Mouse (Mus musculus): ENCODE results near the gene Prkg1.

Gene Prkg1

DNA sequence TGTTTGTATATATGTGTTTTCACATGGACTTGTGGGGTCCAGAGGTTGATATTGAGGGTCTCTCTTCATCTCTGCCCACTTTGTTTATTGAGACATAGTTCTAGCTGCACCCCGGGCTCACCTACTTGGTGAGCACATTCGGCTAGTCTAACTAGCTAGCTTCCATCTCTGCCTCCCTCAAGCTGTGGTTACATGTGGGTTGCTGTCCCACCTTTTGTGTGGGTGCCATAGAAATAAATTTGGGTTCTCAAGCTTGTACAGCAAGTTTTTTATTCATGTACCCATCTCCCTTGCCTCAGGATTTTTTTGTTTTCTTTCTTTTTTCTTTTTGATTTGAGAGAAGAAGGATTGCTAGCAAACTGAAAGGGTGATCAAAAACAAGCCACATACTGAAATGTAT, 617.4 kb downstream of the Prkg1 start:
- no peak for DNase-seq (ENCODE audit: low read depth)

- DNase-seq (ENCODE audit: low read depth) = no peak
These were observed 618.7 kb downstream of the Prkg1 start for GRCm38 (mm10) chr19:31146156-31146555.

- no peak for DNase-seq (ENCODE audit: low read depth)
These were observed 622.9 kb downstream of the Prkg1 start for GRCm38 (mm10) chr19:31141905-31142304.

- DNase-seq (ENCODE audit: low read depth) = no peak
These were observed 628.5 kb downstream of the Prkg1 start for GRCm38 (mm10) chr19:31136316-31136715.

GRCm38 (mm10) chr19:31132614-31133013, 632.2 kb downstream of the Prkg1 start:
- no peak for DNase-seq (ENCODE audit: low read depth)

DNA sequence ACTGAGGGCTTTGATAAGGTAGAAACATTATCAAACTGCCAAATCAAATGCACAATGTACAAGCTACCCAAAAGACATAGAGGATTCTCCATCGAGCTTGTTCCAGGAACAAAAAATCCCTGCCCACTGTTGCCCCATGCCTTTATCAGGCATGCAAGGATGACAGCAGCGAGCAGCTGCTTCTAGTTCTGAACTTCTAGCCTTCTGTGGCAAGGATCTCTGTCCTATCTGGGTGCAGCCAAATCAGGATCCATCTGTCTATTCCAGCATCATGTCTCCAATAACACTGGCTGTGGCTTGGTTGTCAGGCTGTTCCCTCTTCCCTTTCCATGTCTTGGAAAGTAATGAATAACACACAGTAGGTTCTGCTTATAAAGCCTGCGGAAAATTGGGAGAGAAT, 640.2 kb downstream of the Prkg1 start:
- no peak for DNase-seq (ENCODE audit: low read depth)

- DNase-seq (ENCODE audit: low read depth) = no peak
These were observed 650.1 kb downstream of the Prkg1 start for GRCm38 (mm10) chr19:31114690-31115089.

DNA sequence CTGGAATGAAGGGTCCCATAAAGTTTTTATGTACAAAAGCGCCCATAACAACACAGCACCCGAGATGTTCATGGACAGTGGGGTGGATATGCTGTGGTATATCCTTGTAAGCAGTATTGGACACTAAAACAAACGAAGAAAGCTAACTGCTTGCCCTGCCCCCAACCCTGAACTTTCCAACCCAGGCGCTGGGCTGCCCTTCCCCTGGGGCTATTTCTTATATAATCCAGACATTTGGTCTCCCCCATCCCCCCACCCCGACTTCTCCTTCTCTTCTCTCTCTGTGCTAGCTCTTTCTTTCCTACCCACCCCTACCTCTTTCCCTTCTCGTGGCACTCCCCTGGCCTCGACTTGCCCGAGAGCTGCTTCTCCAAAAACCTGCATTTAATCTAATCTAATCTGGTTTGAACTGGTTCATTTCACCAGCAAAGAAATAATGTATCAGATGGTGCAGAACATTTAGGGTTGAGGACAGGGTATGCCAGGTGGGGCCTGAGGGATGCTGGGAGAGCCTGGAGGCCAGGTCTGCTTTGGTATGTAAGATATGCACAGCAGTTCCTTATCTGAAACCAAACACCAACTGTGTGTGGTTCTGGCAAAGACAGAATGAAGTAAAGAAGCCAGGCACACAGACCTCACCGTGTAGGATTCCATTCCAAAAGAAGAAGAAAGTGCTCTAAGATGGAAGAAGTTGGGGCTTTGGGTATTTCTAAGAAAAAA, 657.8 kb downstream of the Prkg1 start:
- DNase-seq (ENCODE audit: low read depth) = no peak

GRCm38 (mm10) chr19:31106036-31106435, 658.8 kb downstream of the Prkg1 start:
- no peak for DNase-seq (ENCODE audit: low read depth)

- DNase-seq (ENCODE audit: low read depth) = no peak
These were observed 660.1 kb downstream of the Prkg1 start for GRCm38 (mm10) chr19:31104764-31105163.

- DNase-seq (ENCODE audit: low read depth) = no peak
These were observed 665.5 kb downstream of the Prkg1 start for GRCm38 (mm10) chr19:31099369-31099768.

DNA sequence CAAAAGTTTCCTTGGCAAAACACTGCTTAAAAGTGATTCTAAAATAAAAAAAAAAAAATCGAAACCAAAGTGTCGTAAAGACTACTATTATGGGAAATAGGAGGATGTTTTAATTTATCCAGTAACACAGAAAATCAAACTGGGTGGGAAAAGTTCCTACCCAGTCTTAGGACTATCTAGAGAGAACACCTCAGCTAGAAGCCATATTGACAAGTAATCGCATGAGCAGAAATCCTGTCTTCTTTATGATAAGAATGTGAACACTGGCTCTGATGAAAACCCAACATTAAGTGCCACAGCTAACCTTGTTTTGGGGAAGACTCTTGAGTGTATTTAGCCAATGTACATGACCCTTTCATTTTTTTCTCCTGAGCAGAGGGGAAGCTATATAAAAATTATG, 667.0 kb downstream of the Prkg1 start:
- no peak for DNase-seq (ENCODE audit: low read depth)

- no peak for DNase-seq (ENCODE audit: low read depth)
These were observed 681.1 kb downstream of the Prkg1 start for GRCm38 (mm10) chr19:31083761-31084160.

- DNase-seq (ENCODE audit: low read depth) = peak; percentile 97
These were observed 682.0 kb downstream of the Prkg1 start, which contains the start of gene Cstf2t for GRCm38 (mm10) chr19:31082662-31083429. Gene Cstf2t, plus strand, starts transcription at chr19:31082837.

DNA sequence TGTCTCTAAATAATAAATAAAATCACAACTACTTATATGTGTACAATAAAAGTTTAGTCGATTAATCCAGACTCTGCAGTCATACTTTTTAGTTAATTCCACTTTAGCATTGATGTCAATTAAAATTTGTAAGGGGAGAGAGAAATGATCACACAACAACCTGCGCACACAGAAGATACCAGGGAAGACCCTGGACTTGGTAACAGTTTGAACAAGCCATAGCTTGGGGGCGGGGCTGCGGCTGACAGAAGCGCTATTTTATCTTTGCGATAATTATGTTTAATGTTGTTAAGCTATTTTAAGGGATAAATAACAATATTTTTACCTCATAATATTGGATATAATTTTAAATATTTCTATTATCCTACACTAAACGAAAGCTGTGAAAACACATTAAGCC, 682.6 kb downstream of the Prkg1 start:
- DNase-seq (ENCODE audit: low read depth) = no peak

DNA sequence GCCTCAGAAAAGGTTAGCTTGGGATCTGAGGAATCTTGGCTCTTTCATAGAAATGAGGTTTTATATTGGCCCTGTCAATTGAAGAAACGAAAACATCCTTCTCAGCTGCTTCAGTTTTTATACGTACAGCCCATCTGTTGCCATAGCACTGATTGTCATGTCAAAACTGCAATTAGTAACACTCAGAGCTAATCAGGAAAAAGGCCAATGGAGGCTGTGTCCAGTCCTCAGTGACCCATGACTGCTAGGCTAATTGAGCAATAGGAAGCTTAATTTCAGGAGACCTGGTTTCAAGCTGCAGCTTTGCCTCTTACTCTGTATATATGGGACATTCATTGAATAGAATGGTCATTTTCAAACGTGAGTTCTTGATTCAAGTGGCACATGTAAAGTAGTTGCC, 686.6 kb downstream of the Prkg1 start:
- no peak for DNase-seq (ENCODE audit: low read depth)

DNA sequence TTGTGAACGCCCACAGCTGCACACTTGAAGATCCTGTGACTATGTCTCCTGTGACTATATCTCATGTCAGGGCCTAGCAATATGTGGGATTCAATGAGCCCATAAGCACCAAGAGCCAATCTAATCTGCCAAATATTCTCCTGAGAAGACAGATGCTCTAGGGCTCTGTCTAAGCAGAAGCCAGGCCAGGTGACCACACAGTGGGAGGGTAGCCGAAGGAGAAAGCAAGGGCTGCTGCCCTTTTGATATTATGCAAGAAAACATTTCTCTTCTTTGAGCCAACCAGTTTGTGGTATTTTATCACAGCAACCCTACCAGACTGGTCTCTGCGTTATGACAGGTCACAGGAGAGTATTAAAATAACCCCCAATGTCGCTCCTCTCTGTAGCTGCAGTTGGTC, 688.7 kb downstream of the Prkg1 start:
- no peak for DNase-seq (ENCODE audit: low read depth)

- no peak for DNase-seq (ENCODE audit: low read depth)
These were observed 690.1 kb downstream of the Prkg1 start for GRCm38 (mm10) chr19:31074717-31075063.

GRCm38 (mm10) chr19:31073959-31074716, 690.7 kb downstream of the Prkg1 start:
- DNase-seq (ENCODE audit: low read depth) = no peak

DNA sequence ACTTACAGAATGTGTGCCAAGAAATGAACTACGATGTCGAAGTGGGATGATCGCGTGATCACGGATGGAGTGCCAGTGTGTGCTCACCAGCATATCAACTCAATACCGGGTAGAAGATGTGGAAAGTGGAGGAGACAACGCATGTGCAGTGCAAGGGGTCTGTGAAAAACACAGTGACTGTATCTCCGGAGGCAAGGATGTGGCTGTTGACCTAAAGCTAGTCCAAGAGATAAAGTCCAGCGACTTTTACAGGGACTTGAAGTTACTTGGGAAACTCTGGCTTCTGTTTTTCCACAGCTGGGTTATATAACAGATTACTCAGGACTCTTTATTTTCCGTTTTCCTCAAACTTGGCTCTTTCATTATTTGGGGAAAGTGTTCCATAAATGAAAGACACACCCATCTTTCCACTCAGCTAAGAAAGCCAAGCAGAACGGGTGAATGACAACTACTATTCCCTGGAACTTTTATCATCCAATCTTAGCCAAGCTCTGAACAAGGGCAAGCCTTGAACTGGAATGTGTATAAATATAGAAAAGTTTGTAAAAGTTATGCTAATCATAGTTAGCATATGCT, 699.5 kb downstream of the Prkg1 start:
- no peak for DNase-seq (ENCODE audit: low read depth)

DNA sequence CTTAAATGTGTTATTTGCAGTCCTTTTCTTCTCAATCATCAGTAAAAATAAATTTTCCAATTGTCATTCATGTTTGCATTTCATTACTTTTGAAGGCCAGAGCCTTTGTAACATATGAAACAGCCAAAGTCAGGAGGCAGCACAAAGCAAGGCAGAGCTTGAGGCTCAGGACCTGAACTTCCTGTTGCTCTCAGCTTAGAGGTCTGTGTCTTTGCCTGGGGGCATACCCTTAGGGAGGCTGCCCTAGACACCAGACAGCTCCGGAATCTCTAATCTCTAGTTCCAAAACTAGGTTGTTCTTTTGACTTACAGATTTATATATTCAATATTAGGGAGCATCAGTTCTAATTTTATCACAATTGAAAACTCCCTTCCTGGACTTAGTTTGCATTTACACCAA, 700.1 kb downstream of the Prkg1 start:
- no peak for DNase-seq (ENCODE audit: low read depth)

DNA sequence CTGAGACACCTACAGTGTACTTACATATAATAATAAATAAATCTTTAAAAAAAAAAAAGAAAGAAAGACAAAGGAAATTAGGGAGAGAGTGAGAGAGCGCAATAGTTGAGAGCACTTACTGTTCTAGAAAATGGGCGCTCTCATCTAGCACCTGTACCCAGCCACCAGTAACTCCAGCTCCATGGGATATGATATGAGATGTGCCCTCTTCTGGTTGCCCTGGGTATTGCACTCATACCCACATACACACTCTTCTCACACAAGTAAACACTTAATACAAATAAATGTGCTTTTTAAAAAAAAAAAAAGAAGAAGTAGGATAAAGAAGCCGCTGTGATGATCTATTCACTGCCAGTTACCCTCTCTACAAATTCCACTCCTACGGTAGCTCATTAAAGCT, 718.2 kb downstream of the Prkg1 start:
- peak; percentile 7 for DNase-seq (ENCODE audit: low read depth)

Data from c-Kit-positive CD71-positive TER-119-negative erythroid progenitor cells, embryonic 14.5 days (primary cell).